Mouse (Mus musculus) midbrain, embryonic 10.5 days (tissue): ENCODE data around the gene Moxd1. TPM values are rescaled to one million over a fixed set of nuclear protein-coding genes. Genes with fewer than 3 reads are reported as not detected.
"Not testable (repeated sequence)": the region's sequence is repeated elsewhere in the genome, so short reads cannot be mapped to it uniquely, and the experiment has no call there.

Experiments
- DNase-seq: peaks from one replicate; pipeline ENCODE4 v3.0.0-alpha.2; 2017; ENCODE audit warnings: low spot score
- H3K27ac ChIP-seq: fragments of 300-500 bp; sonication (generic); replicated peaks from 2 replicates; pipeline ENCODE4 v1.5.1; 2016; ENCODE audit warnings: mild to moderate bottlenecking
- H3K27me3 ChIP-seq: fragments of 300-500 bp; sonication (generic); 2 replicates; pipeline ENCODE4 v1.6.1; 2016; ENCODE audit warnings: low read depth, mild to moderate bottlenecking; ENCODE audit not compliant: poor library complexity, severe bottlenecking
- H3K36me3 ChIP-seq: fragments of 300-500 bp; sonication (generic); 2 replicates; pipeline ENCODE4 v1.6.1; 2016; ENCODE audit warnings: mild to moderate bottlenecking, moderate library complexity
- H3K4me1 ChIP-seq: fragments of 300-500 bp; sonication (generic); 2 replicates; pipeline ENCODE4 v1.6.1; 2016
- H3K4me3 ChIP-seq: fragments of 300-500 bp; sonication (generic); 2 replicates; pipeline ENCODE4 v1.5.1; 2016; ENCODE audit warnings: mild to moderate bottlenecking, moderate library complexity
- H3K9me3 ChIP-seq: fragments of 300-500 bp; sonication (generic); replicated peaks from 2 replicates; pipeline ENCODE4 v1.6.1; 2016; ENCODE audit warnings: mild to moderate bottlenecking
- WGBS: fragments of 180-500 bp; shearing (Covaris S2); methylation state at CpG from one replicate; pipeline ENCODE4 v1.1.7; 2016; 5-methylcytosine and 5-hydroxymethylcytosine counted together
- polyA plus RNA-seq: library from polyadenylated mRNA; unstranded; fragments of >200 nt; fragmentation: Nextera tagmentation; extraction: Ambion mirVana; gene quantifications from 2 replicates; pipeline ENCODE4 v1.2.1, GENCODE M21; 2016

Gene Moxd1
- polyA plus RNA-seq, 1 experiment from 2014 or later, result 5.5 TPM

DNA sequence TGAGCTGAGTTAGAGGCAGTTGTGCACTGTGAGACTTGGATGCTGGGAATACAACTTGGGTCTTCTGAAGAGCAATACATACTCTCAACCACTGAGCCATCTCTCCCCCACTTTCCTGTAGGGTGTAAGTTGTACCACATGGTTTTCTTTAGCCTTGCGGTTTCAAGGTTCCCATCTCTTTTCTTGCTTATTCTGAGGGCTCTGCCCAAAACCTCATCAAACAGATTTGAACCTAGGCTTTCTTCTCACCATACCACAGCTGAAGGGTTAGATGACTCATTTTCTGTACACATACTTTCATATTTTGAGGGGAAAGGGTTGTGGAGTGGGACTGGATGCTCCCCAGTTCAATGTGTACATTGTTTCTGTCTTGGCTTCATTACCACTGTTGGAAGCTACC, 69.4 kb downstream of the Moxd1 start:
- Histone ChIP-seq H3K9me3 (no peaks in the 10 kb centered on the region), H3K4me3 (no peak overlapping the region), H3K4me1 (no peaks in the 10 kb centered on the region), H3K36me3 (no peaks in the 10 kb centered on the region), H3K27ac (no peak overlapping the region), H3K27me3 (no peaks in the 10 kb centered on the region)
- WGBS, result 100% methylated on average over 1 of the region's 1 CpGs
- DNase-seq, result no peak

DNA sequence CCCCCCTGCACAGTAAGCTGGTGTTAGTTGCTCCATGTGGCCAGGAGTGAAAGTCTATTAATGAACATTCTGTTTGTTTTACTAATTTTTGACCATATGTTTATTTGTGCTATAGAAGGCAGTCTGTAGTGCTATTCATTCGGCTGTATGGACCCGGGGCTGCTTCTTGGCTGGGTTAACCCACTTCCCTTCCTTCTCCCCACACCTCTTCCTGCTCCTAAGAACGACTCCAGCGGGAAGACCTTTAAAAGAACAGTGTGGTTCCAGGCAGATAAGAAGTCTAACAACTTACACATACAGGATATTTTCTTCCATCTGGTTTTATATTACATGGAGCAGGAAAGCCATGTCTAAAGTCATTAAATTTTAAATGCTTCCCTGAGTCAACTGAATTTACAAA, 73.3 kb downstream of the Moxd1 start:
- no peaks in the 10 kb centered on the region for H3K27me3 ChIP-seq
- DNase-seq, result no peak
- H3K36me3 ChIP-seq, result no peaks in the 10 kb centered on the region
- no peak overlapping the region for H3K27ac ChIP-seq
- H3K4me3 ChIP-seq, result no peak overlapping the region
- no peaks in the 10 kb centered on the region for H3K4me1 ChIP-seq
- H3K9me3 ChIP-seq, result no peaks in the 10 kb centered on the region
- WGBS, result 86% methylated on average over 4 of the region's 4 CpGs

DNA sequence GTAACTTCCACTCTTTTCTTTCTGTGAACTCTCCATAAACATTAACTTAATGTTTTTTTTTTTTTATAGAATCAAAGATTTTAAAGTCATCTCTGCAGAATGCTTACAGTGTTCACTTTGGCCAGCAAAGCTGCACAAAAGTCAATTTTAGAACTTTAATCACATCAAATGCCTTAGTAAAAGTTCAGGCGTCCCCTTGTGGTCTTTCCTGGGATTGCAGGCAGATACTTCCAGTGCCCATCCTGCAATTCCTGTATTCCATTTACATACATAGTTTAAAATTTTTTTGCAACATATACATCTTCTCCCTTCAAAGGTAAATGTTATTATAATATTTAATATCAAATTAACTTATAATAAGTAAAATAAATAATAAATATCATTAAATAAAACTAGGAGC, 74.5 kb downstream of the Moxd1 start:
- H3K36me3 ChIP-seq, result no peaks in the 10 kb centered on the region
- DNase-seq, result peak; percentile 40
- H3K27me3 ChIP-seq, result no peaks in the 10 kb centered on the region
- H3K27ac ChIP-seq, result no peak overlapping the region
- WGBS, result 0% methylated on average over 1 of the region's 1 CpGs
- no peaks in the 10 kb centered on the region for H3K4me1 ChIP-seq
- no peak overlapping the region for H3K4me3 ChIP-seq
- H3K9me3 ChIP-seq, result no peaks in the 10 kb centered on the region

DNA sequence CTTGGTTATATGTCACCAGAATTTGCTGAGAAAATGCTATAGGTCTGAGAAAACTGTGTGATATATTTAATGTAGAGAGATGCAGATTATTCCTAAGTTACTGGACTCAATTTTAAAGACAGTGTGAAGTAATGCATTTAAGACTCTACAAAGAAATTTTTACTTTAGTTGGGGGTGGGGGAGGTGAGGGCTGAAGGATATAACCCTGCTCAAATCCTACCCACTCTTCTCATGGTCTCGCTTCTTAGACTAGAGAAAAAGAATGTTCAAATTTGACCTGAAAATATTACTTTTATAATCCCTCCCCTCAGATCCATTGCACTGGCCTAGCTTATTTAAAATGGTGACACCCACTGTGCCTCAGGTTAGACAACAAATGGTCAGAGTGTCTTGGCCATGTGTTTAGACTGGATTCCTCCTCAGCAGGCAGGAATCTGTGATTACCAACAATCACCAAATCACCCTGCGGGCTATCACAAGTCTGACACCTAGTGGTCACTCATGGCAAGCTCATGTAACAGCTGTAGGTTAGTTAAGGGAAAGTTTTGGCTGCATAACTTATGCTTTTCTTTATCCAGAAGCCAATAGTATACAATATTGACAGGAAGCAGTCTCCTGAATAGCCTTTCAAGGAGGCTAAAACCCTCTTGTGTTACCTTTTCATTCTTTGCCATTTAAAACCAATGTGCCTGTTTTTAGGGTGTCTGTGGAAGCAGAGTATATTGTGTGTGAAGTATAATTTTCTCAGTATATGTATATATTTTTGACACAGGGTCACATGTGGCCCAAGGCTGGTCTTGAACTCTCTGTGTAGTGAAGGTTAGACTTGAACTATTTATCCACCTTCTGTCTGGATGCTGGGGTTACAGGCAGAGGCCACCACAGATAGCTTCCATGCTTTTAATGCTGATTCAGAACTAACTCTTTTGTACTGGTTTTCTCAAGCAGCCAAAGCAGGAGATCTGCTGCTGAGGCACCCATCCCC, 75.2 kb downstream of the Moxd1 start:
- DNase-seq, result peak; percentile 62
- 44% methylated on average over 2 of the region's 2 CpGs for WGBS
- Histone ChIP-seq H3K4me1 (no peaks in the 10 kb centered on the region), H3K27me3 (no peaks in the 10 kb centered on the region), H3K36me3 (no peaks in the 10 kb centered on the region), H3K4me3 (no peak overlapping the region), H3K27ac (no peak overlapping the region), H3K9me3 (no peaks in the 10 kb centered on the region)

DNA sequence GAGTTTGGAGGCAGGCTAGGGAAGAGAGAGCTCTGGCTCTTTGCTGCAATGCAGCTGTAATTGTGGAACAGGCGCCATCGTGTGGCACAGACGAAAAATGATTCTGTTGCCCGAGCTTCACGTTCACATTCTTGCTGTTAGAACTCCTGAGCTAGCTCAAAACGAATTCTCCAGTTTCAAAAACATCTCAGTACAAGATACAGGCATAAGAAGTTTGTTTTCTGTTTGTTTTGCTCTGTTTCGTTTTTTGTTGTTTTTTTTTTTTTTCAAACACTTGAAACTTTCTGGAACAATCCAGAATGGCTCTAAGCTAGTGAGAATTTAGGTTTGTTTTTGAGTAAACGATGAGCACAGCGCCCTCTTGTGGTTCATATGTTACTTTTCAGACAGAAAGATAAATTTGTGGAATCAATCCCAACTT, 88.9 kb downstream of the Moxd1 start:
- under 1% methylated on average over 9 of the region's 9 CpGs for WGBS
- Histone ChIP-seq H3K27ac (no peak overlapping the region), H3K4me1 (peaks cover 3% of the 10 kb centered on the region), H3K4me3 (no peak overlapping the region), H3K36me3 (no peaks in the 10 kb centered on the region), H3K9me3 (no peaks in the 10 kb centered on the region), H3K27me3 (no peaks in the 10 kb centered on the region)
- DNase-seq, result peak; percentile 65

DNA sequence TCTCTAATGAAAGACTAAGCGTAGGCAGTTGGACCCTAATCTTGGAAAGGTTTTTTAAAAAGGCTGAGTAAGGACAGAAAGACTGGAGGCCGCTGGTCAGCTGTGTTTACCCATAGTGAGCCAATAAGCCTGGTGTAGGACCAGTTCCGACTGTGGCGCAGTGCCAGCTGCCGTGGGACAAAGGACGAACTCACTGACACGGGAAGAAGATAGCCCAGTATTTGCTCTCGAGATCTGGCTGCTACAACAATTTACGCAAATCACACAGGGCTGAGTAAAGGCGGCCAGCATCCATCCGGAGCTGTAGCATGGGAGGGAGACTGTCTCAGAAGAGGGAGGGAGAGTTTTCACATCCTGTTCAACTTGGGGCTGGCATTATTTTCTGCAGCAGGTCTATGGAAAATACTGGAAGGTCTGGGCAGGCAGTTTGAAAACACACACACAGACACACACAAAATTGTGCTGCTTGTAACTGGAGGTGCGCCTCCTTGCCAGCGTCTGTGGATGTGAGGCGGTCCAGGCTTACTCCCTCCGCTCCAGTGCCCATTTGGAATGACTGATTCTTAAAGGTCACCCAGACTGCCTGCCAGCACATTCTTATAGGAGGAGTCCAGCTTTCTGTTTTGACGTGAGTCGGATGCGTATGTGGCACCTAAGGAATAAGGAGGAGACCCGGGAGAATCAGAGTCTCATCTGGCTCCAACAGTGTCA, 94.0 kb downstream of the Moxd1 start:
- no peaks in the 10 kb centered on the region for H3K9me3 ChIP-seq
- no peak for DNase-seq
- peaks cover 7% of the 10 kb centered on the region for H3K4me1 ChIP-seq
- H3K4me3 ChIP-seq, result no peak overlapping the region
- no peaks in the 10 kb centered on the region for H3K36me3 ChIP-seq
- peak overlapping the region; percentile 19; the same call in 1 of the 2 replicates for H3K27ac ChIP-seq
- 68% methylated on average over 19 of the region's 19 CpGs for WGBS
- no peaks in the 10 kb centered on the region for H3K27me3 ChIP-seq

DNA sequence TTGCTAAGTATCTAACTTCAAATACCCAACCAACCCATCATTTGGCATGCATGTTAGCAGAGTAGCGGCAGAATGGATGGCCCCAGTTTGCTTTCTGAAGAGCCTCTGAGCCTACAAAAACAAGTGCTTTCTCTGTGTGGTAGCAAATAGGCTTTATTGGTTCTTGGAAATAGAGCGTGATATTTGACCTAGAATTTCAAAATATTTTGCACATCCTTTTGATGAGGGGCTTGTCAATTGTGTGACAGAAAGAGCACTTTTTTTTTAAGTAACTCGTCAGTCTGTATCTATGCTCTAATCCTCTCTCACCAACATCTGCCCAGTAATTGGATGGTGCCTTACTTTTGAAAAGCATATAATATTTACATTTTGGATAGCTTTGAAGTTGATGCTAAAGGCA, 97.0 kb downstream of the Moxd1 start:
- 78% methylated on average over 3 of the region's 3 CpGs for WGBS
- no peak for DNase-seq
- Histone ChIP-seq H3K36me3 (no peaks in the 10 kb centered on the region), H3K27me3 (no peaks in the 10 kb centered on the region), H3K4me3 (no peak overlapping the region), H3K27ac (no peak overlapping the region), H3K9me3 (no peaks in the 10 kb centered on the region), H3K4me1 (peaks cover 7% of the 10 kb centered on the region)

DNA sequence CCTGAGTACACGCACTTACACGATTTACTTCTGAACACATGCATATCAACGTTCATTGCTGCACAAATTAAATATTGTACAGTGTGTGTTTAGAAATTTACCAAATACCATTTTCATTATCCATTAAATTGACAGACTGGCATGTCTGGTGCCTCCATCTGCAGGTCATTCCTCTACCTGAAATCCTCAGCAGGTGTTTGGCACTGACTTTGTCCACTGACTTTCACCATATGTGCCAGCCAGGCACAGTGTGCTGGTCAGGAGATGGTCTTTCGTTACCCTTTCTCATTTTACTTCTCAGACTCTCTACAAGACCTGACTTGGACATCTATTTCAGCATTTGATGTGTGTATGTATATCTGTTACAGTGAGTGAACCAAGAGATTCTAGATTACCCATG, 99.7 kb downstream of the Moxd1 start:
- no peaks in the 10 kb centered on the region for H3K4me1 ChIP-seq
- no peak overlapping the region for H3K27ac ChIP-seq
- no peaks in the 10 kb centered on the region for H3K9me3 ChIP-seq
- no peaks in the 10 kb centered on the region for H3K36me3 ChIP-seq
- no peak overlapping the region for H3K4me3 ChIP-seq
- DNase-seq, result no peak
- WGBS, result 89% methylated on average over 4 of the region's 4 CpGs
- no peaks in the 10 kb centered on the region for H3K27me3 ChIP-seq

DNA sequence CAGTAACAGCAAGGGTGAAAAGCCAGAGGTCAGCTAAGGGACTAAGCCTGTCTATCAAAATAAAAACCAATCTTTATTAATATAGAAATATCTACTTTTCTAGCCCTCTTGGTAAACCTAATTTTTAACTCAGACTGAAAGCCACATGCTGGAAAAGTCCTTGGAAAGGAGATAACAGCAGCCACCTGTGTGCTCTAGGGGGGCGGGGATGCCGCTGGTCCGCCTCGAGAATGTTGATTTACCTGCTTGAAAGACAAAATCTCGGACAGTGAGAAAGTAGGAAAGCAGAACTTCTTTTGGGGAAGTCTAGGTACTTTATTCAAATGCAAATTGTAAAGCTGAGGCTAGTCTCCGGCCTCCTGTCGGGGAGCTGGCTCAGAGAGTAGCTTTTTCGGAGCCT, 103.9 kb downstream of the Moxd1 start:
- not testable (repeated sequence) for H3K27ac ChIP-seq, DNase-seq, H3K27me3 ChIP-seq, H3K36me3 ChIP-seq, H3K4me3 ChIP-seq, H3K4me1 ChIP-seq, H3K9me3 ChIP-seq
- 34% methylated on average over 8 of the region's 8 CpGs for WGBS

DNA sequence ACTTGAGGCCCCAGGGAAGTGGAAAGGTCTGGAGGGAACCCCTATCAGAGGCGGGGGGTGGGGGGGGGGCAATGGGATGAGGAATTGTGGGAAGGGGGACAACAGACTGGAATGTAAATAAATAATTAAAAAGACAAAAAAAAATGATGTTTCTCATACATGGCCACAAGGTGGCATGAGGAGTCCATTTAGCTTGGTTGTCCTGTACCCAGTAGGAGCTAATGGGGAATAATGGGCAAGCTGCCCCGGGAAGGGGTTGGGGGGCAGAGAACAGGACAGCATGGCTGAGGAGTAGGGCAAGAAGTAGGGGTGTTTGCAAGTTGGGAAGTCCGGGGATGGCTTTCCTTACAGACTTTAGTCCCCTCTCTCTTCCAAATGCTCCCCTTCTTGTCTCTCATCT, 109.5 kb downstream of the Moxd1 start:
- no peaks in the 10 kb centered on the region for H3K4me1 ChIP-seq
- H3K27me3 ChIP-seq, result no peaks in the 10 kb centered on the region
- no peak overlapping the region for H3K27ac ChIP-seq
- no peaks in the 10 kb centered on the region for H3K36me3 ChIP-seq
- DNase-seq, result no peak
- 56% methylated on average over 3 of the region's 3 CpGs for WGBS
- no peaks in the 10 kb centered on the region; the same call in 1 of the 2 replicates for H3K9me3 ChIP-seq
- no peak overlapping the region for H3K4me3 ChIP-seq

DNA sequence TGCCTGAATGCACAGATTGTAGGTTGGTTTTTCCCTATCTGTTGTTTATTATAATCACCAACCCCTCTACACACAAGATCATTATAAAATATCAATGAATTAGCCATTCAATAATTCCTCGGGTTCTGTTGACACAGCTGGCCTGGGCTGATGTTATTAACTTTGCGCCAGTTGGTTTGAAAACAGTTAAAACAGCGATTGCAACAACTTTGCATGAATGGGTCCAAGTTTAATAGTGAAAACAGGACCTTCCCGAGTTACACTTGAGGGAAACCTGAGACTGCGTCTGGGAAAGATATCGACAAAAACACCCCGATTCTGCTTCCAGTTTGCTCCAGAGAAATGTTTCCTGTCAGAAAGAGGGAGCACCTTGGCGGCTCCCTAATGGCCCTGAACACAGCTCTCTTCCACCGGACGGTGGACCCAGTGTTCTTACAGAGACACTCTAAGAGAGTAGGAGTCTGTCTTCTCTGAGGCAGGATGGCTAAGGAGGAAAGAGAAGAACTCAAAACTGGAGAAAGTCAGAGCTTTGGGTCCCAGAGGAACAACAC, 116.4 kb downstream of the Moxd1 start:
- no peaks in the 10 kb centered on the region for H3K27me3 ChIP-seq
- no peaks in the 10 kb centered on the region; the same call in 1 of the 2 replicates for H3K9me3 ChIP-seq
- no peaks in the 10 kb centered on the region for H3K4me1 ChIP-seq
- 89% methylated on average over 10 of the region's 10 CpGs for WGBS
- no peak for DNase-seq
- H3K36me3 ChIP-seq, result no peaks in the 10 kb centered on the region
- H3K4me3 ChIP-seq, result no peak overlapping the region
- no peak overlapping the region for H3K27ac ChIP-seq

DNA sequence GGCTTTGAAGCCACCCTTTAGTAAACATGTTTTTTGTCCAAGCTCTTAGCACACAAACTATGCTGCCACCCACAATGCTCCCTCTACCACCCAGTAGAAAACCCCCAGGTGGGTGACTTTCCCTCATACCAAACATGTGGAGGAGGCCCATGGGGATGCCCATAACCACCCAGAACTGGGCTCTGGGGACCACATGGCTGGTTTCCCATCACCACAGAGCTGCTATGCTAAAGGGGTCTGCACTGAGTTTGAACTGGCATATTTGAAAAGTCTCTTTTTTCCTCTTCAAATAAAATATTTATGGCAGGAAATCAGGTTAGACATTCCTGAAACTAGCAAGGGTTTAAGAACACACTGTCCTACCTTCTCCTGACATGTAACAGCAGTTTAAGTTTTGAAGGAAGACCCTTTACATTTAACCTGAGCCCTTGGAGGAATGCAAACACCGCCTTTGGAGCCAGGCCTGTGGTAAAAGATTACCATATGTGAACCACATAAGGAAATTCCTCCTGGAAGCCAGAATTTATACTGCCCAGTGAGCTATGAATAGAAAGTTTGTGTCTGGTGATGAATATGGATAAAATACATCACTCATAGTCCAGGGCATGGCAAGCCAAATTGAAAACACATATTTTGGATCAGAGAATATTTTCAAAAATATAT, 117.4 kb downstream of the Moxd1 start:
- Histone ChIP-seq H3K4me1 (no peaks in the 10 kb centered on the region), H3K27me3 (no peaks in the 10 kb centered on the region), H3K36me3 (no peaks in the 10 kb centered on the region), H3K9me3 (no peaks in the 10 kb centered on the region; the same call in 1 of the 2 replicates), H3K4me3 (no peak overlapping the region), H3K27ac (0 out of 2 replicates have a peak overlapping the region, but pooled peaks have one; percentile 9)
- no peak for DNase-seq
- 71% methylated on average over 1 of the region's 1 CpGs for WGBS
